Mouse (Mus musculus): ENCODE results near the gene Prss53. TPM values are rescaled to one million over a fixed set of nuclear protein-coding genes. Genes with fewer than 3 reads are reported as not detected.

Gene Prss53
- polyA plus RNA-seq, 2 experiments = 0.05 to 0.38 TPM

- Histone ChIP-seq H3K9me3 (ENCODE audit: control insufficient read depth, low read length) (no peaks in the 10 kb centered on the region), H3K4me3 (ENCODE audit: insufficient read depth in 1 of 2, low read depth in 2 of 2, low read length in 2 of 2) (peak overlapping the region; percentile 94 to 99), H3K36me3 (replicated peaks; ENCODE audit: control insufficient read depth, insufficient read depth, low read depth) (peaks cover 9% of the 10 kb centered on the region), H3K4me2 (ENCODE audit: low read depth) (peak overlapping the region; percentile 91), H3K9ac (replicated peaks) (peak overlapping the region; percentile 90), H3K4me1 (replicated peaks; ENCODE audit: control insufficient read depth in 2 of 2, insufficient read depth in 2 of 2, low read length in 1 of 2) (peaks cover 10 to 11% of the 10 kb centered on the region in 2 experiments), H3K27ac (peak overlapping the region; percentile 84), H3K27me3 (ENCODE audit: control insufficient read depth, insufficient read depth, low read length) (no peaks in the 10 kb centered on the region)
- DNase-seq (ENCODE audit: low read depth in 3 of 3, low spot score in 3 of 3) (no peak), ATAC-seq (ENCODE audit: insufficient read depth) (no peak)
- TF ChIP-seq EP300 (IDR thresholded peaks at IDR 0.05; ENCODE audit: low read depth) (no peak), CTCF (IDR thresholded peaks at IDR 0.05; ENCODE audit: low read depth) (no peak)
- WGBS (ENCODE audit: insufficient replicate concordance) = under 1% methylated on average over 4 of the region's 4 CpGs
Observed at GRCm38 (mm10) chr7:127912938-127913337, 22.2 kb upstream of the Prss53 start.

- Histone ChIP-seq H3K27ac (peak within 1 kb of the TSS; percentile 84), H3K4me2 (ENCODE audit: low read depth) (peak within 1 kb of the TSS; percentile 91), H3K9me3 (ENCODE audit: control insufficient read depth, low read length) (no peaks in the 10 kb centered on the region), H3K36me3 (replicated peaks; ENCODE audit: control insufficient read depth, insufficient read depth, low read depth) (peaks cover 15% of the 10 kb centered on the region), H3K9ac (replicated peaks) (peak within 1 kb of the TSS; percentile 90), H3K4me3 (ENCODE audit: insufficient read depth in 1 of 2, low read depth in 2 of 2, low read length in 2 of 2) (peak within 1 kb of the TSS; percentile 94 to 99), H3K4me1 (replicated peaks; ENCODE audit: control insufficient read depth in 2 of 2, insufficient read depth in 2 of 2, low read length in 1 of 2) (peaks cover 10 to 11% of the 10 kb centered on the region in 2 experiments), H3K27me3 (ENCODE audit: control insufficient read depth, insufficient read depth, low read length) (no peaks in the 10 kb centered on the region)
- TF ChIP-seq EP300 (IDR thresholded peaks at IDR 0.05; ENCODE audit: low read depth) (0 out of 2 replicates have a peak, but pooled peaks have one; percentile 18), CTCF (IDR thresholded peaks at IDR 0.05; ENCODE audit: low read depth) (no peak)
- ATAC-seq (ENCODE audit: insufficient read depth) (peak; percentile 98), DNase-seq (ENCODE audit: low read depth in 3 of 3, low spot score in 3 of 3) (peak; percentile 88 to 91 (median 88))
- under 1% methylated on average over 40 of the region's 40 CpGs for WGBS (ENCODE audit: insufficient replicate concordance)
Observed at GRCm38 (mm10) chr7:127912190-127912871, 21.6 kb upstream of the Prss53 start, which contains the start of gene Kat8. Kat8 (plus strand) TSS chr7:127912516.

- Histone ChIP-seq H3K27ac (no peak overlapping the region), H3K9ac (replicated peaks) (no peak overlapping the region), H3K27me3 (ENCODE audit: control insufficient read depth, insufficient read depth, low read length) (no peaks in the 10 kb centered on the region), H3K4me2 (ENCODE audit: low read depth) (no peak overlapping the region), H3K36me3 (replicated peaks; ENCODE audit: control insufficient read depth, insufficient read depth, low read depth) (peaks cover 34% of the 10 kb centered on the region), H3K4me3 (ENCODE audit: insufficient read depth in 1 of 2, low read depth in 2 of 2, low read length in 2 of 2) (no peak overlapping the region), H3K9me3 (ENCODE audit: control insufficient read depth, low read length) (no peaks in the 10 kb centered on the region), H3K4me1 (replicated peaks; ENCODE audit: control insufficient read depth in 2 of 2, insufficient read depth in 2 of 2, low read length in 1 of 2) (peaks cover 12 to 18% of the 10 kb centered on the region in 2 experiments)
- WGBS (ENCODE audit: insufficient replicate concordance) = 80% methylated on average over 4 of the region's 4 CpGs
- no peak for ATAC-seq (ENCODE audit: insufficient read depth)
- no peak for TF ChIP-seq CTCF (IDR thresholded peaks at IDR 0.05; ENCODE audit: low read depth)
- no peak for TF ChIP-seq EP300 (IDR thresholded peaks at IDR 0.05; ENCODE audit: low read depth)
- DNase-seq (ENCODE audit: low read depth in 3 of 3, low spot score in 3 of 3) = no peak
Observed at GRCm38 (mm10) chr7:127908656-127909055, 17.9 kb upstream of the Prss53 start.

- TF ChIP-seq CTCF (IDR thresholded peaks at IDR 0.05; ENCODE audit: low read depth) (no peak), EP300 (IDR thresholded peaks at IDR 0.05; ENCODE audit: low read depth) (no peak)
- Histone ChIP-seq H3K27ac (no peak overlapping the region), H3K4me3 (ENCODE audit: insufficient read depth in 1 of 2, low read depth in 2 of 2, low read length in 2 of 2) (no peak overlapping the region), H3K4me1 (replicated peaks; ENCODE audit: control insufficient read depth in 2 of 2, insufficient read depth in 2 of 2, low read length in 1 of 2) (peaks cover 8 to 15% of the 10 kb centered on the region in 2 experiments), H3K36me3 (replicated peaks; ENCODE audit: control insufficient read depth, insufficient read depth, low read depth) (peaks cover 34% of the 10 kb centered on the region), H3K9ac (replicated peaks) (no peak overlapping the region), H3K27me3 (ENCODE audit: control insufficient read depth, insufficient read depth, low read length) (no peaks in the 10 kb centered on the region), H3K4me2 (ENCODE audit: low read depth) (no peak overlapping the region), H3K9me3 (ENCODE audit: control insufficient read depth, low read length) (no peaks in the 10 kb centered on the region)
- 83% methylated on average over 12 of the region's 12 CpGs for WGBS (ENCODE audit: insufficient replicate concordance)
- ATAC-seq (ENCODE audit: insufficient read depth) = no peak
- DNase-seq (ENCODE audit: low read depth in 3 of 3, low spot score in 3 of 3) = no peak
Observed at GRCm38 (mm10) chr7:127907939-127908338, 17.2 kb upstream of the Prss53 start.

GRCm38 (mm10) chr7:127903971-127904796 is 13.4 kb upstream of the Prss53 start, which contains the start of gene Bckdk:
Bckdk (plus strand) TSS chr7:127904082.
- peak within 1 kb of the TSS; percentile 85 for H3K4me2 ChIP-seq (ENCODE audit: low read depth)
- H3K27me3 ChIP-seq (ENCODE audit: control insufficient read depth, insufficient read depth, low read length) = no peaks in the 10 kb centered on the region
- peaks cover 17 to 29% of the 10 kb centered on the region in 2 experiments for H3K4me1 ChIP-seq (replicated peaks; ENCODE audit: control insufficient read depth in 2 of 2, insufficient read depth in 2 of 2, low read length in 1 of 2)

More at GRCm38 (mm10) chr7:127903971-127904796, 13.4 kb upstream of the Prss53 start, which contains the start of gene Bckdk:
- DNase-seq (ENCODE audit: low read depth in 3 of 3, low spot score in 3 of 3) (peak; percentile 59 to 66 (median 61)), ATAC-seq (ENCODE audit: insufficient read depth) (peak; percentile 83)
- H3K4me3 ChIP-seq (ENCODE audit: insufficient read depth in 1 of 2, low read depth in 2 of 2, low read length in 2 of 2) = peak within 1 kb of the TSS; percentile 75 to 92
- peak within 1 kb of the TSS; percentile 55 for H3K27ac ChIP-seq
- TF ChIP-seq EP300 (IDR thresholded peaks at IDR 0.05; ENCODE audit: low read depth) = no peak
- TF ChIP-seq CTCF (IDR thresholded peaks at IDR 0.05; ENCODE audit: low read depth) = peak; percentile 20; the same call in 1 of the 2 replicates
- peak within 1 kb of the TSS; percentile 98 for H3K9ac ChIP-seq (replicated peaks)
- WGBS (ENCODE audit: insufficient replicate concordance) = 9% methylated on average over 38 of the region's 38 CpGs
- peaks cover 34% of the 10 kb centered on the region for H3K36me3 ChIP-seq (replicated peaks; ENCODE audit: control insufficient read depth, insufficient read depth, low read depth)
- H3K9me3 ChIP-seq (ENCODE audit: control insufficient read depth, low read length) = no peaks in the 10 kb centered on the region

Data from liver, embryonic 14.5 days (tissue).